Mouse (Mus musculus) neural tube, embryonic 12.5 days (tissue): ENCODE results near the gene 1700018B08Rik. TPM values are rescaled to one million over a fixed set of nuclear protein-coding genes. Genes with fewer than 3 reads are reported as not detected.

Source experiments
- polyA plus RNA-seq: library from polyadenylated mRNA; unstranded; fragments of >200 nt; fragmentation: Nextera tagmentation; extraction: Ambion mirVana; gene quantifications from 2 replicates; pipeline ENCODE4 v1.2.1, GENCODE M21; 2016

1700018B08Rik gene
- polyA plus RNA-seq, 1 experiment from 2014 or later: not detected

Other genes starting within 250 kb of the 1700018B08Rik start
- 29.8 and 31.1 TPM in 2 replicates for gene Fbxo31, start 34.5 kb upstream of the 1700018B08Rik start, polyA plus RNA-seq
- 344 and 353 TPM in 2 replicates for gene Map1lc3b, start 46.0 kb upstream of the 1700018B08Rik start, polyA plus RNA-seq
- gene Zcchc14, start 108.6 kb upstream of the 1700018B08Rik start, polyA plus RNA-seq: 23.1 and 23.9 TPM in 2 replicates
- 59.1 and 66.9 TPM in 2 replicates for gene Jph3, start 185.3 kb upstream of the 1700018B08Rik start, polyA plus RNA-seq